Mouse (Mus musculus): ENCODE measurements around the gene Nacad. TPM values are rescaled to one million over a fixed set of nuclear protein-coding genes. Genes with fewer than 3 reads are reported as not detected.

Gene Nacad
- polyA plus RNA-seq, 1 experiment from 2014 or later, result 4.8 TPM

DNA sequence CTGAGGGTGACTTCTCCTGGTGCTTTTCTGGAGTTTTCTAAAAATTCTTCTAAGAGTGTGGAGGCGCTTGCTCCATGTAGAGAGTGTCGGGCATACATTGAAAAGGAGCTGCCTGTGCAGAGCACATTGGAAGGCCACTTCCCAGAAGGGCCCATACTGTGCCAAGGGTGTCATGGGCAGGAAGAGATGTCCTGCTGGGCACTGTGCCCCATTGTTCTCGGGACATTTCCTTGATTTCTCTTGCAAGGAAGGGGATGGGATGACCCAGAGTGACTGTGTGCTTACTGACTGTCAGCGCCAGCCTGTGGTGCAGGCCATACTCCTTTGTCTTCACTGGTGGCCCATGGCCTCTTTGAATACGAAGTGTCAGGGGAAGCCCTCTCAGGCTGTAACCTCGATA lies 33.2 kb upstream of the Nacad start:
- WGBS, result 72% methylated on average over 6 of the region's 6 CpGs
- ATAC-seq, result no peak
- no peak overlapping the region for H3K9ac ChIP-seq (ENCODE audit: low read depth, low read length)
- no peaks in the 10 kb centered on the region for H3K27me3 ChIP-seq (replicated peaks; ENCODE audit: control insufficient read depth, insufficient read depth, low read length)
- no peaks in the 10 kb centered on the region for H3K4me1 ChIP-seq (replicated peaks; ENCODE audit: control insufficient read depth, insufficient read depth, low read length)
- TF ChIP-seq CTCF (IDR thresholded peaks at IDR 0.05; ENCODE audit: low read depth), result no peak
- no peaks in the 10 kb centered on the region for H3K36me3 ChIP-seq (ENCODE audit: control insufficient read depth, insufficient read depth)
- no peak overlapping the region for H3K4me2 ChIP-seq (replicated peaks; ENCODE audit: low read depth)
- H3K4me3 ChIP-seq (ENCODE audit: low read depth, low read length), result no peak overlapping the region
- no peaks in the 10 kb centered on the region for H3K9me3 ChIP-seq (ENCODE audit: control insufficient read depth)
- no peak overlapping the region for H3K27ac ChIP-seq (ENCODE audit: low read depth, low read length)

DNA sequence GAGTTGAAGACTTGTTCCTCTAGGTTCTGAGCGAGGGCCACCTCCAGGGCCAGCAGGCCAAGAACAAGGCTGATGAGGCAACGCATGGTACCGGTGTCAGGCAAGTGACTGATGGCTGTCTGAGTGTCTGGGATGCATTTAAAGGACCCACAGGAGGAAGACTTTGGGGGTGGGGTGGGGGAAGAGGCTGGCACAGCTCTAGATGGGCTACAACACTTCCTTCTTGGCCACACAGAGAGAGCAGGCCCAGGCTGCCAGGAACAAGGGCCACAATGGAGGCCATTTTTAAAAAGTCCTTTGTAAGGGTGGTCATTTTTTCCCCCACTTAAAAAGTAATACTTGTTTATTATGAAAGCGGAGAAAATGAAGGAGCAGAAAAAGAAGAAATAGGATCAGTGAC lies 32.7 kb upstream of the Nacad start, which contains the start of gene Wap:
Gene Wap (minus strand): TSS at position 101 of the 400 bp plus-strand sequence.
- 90% methylated on average over 4 of the region's 4 CpGs for WGBS
- Histone ChIP-seq H3K27ac (ENCODE audit: low read depth, low read length) (no peak within 1 kb of the TSS), H3K36me3 (ENCODE audit: control insufficient read depth, insufficient read depth) (no peaks in the 10 kb centered on the region), H3K27me3 (replicated peaks; ENCODE audit: control insufficient read depth, insufficient read depth, low read length) (no peaks in the 10 kb centered on the region), H3K4me1 (replicated peaks; ENCODE audit: control insufficient read depth, insufficient read depth, low read length) (no peaks in the 10 kb centered on the region), H3K9ac (ENCODE audit: low read depth, low read length) (no peak within 1 kb of the TSS), H3K4me2 (replicated peaks; ENCODE audit: low read depth) (no peak within 1 kb of the TSS), H3K4me3 (ENCODE audit: low read depth, low read length) (no peak within 1 kb of the TSS), H3K9me3 (ENCODE audit: control insufficient read depth) (no peaks in the 10 kb centered on the region)
- no peak for TF ChIP-seq CTCF (IDR thresholded peaks at IDR 0.05; ENCODE audit: low read depth)
- ATAC-seq, result no peak

DNA sequence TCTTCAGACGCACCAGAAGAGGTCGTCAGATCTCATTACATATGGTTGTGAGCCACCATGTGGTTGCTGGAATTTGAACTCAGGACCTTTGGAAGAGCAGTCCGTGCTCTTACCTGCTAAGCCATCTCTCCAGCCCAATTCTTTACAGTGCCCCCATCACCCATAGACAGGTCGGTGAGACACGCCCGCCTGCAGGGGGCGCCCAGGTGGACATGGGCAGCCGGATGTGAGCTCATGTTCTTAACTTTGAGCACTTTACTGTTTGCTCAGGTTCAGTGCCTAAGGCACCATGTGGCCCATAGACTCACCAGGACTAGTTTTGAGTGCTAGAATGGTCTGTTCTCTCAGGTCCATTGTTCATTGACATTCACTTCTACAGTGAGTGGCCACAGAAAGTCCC lies 30.3 kb upstream of the Nacad start:
- WGBS, result 68% methylated on average over 8 of the region's 8 CpGs
- no peaks in the 10 kb centered on the region for H3K9me3 ChIP-seq (ENCODE audit: control insufficient read depth)
- no peaks in the 10 kb centered on the region for H3K36me3 ChIP-seq (ENCODE audit: control insufficient read depth, insufficient read depth)
- H3K4me2 ChIP-seq (replicated peaks; ENCODE audit: low read depth), result no peak overlapping the region
- H3K27ac ChIP-seq (ENCODE audit: low read depth, low read length), result no peak overlapping the region
- no peak for TF ChIP-seq CTCF (IDR thresholded peaks at IDR 0.05; ENCODE audit: low read depth)
- H3K27me3 ChIP-seq (replicated peaks; ENCODE audit: control insufficient read depth, insufficient read depth, low read length), result no peaks in the 10 kb centered on the region
- no peak overlapping the region for H3K4me3 ChIP-seq (ENCODE audit: low read depth, low read length)
- no peak overlapping the region for H3K9ac ChIP-seq (ENCODE audit: low read depth, low read length)
- ATAC-seq, result no peak
- no peaks in the 10 kb centered on the region for H3K4me1 ChIP-seq (replicated peaks; ENCODE audit: control insufficient read depth, insufficient read depth, low read length)

DNA sequence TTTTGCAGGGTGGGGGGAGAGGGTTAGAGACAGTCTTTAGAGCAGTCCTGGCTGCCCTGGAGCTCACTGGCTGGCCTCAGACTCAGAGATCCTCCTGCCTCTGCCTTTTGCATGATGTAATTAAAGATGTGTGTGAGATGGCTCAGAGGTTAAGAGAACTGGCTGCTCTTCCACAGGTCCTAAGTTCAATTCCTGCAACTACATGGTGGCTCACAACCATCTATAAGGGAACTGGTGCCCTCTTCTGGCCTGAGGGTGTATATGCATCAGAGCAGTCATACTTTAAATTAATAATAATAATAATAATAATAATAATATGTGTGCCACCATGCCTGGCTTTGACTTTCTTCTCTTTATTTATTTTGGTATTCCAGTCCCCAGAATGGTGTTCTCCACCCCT lies 23.8 kb upstream of the Nacad start:
- H3K4me1 ChIP-seq (replicated peaks; ENCODE audit: control insufficient read depth, insufficient read depth, low read length), result no peaks in the 10 kb centered on the region
- no peak overlapping the region for H3K27ac ChIP-seq (ENCODE audit: low read depth, low read length)
- TF ChIP-seq CTCF (IDR thresholded peaks at IDR 0.05; ENCODE audit: low read depth), result peak; percentile 60
- no peak overlapping the region for H3K4me2 ChIP-seq (replicated peaks; ENCODE audit: low read depth)
- no peak overlapping the region for H3K9ac ChIP-seq (ENCODE audit: low read depth, low read length)
- ATAC-seq, result no peak
- H3K9me3 ChIP-seq (ENCODE audit: control insufficient read depth), result no peaks in the 10 kb centered on the region
- H3K27me3 ChIP-seq (replicated peaks; ENCODE audit: control insufficient read depth, insufficient read depth, low read length), result no peaks in the 10 kb centered on the region
- H3K4me3 ChIP-seq (ENCODE audit: low read depth, low read length), result no peak overlapping the region
- 0 out of 2 replicates have a peak, but pooled peaks cover 1% of the 10 kb centered on the region for H3K36me3 ChIP-seq (ENCODE audit: control insufficient read depth, insufficient read depth)

DNA sequence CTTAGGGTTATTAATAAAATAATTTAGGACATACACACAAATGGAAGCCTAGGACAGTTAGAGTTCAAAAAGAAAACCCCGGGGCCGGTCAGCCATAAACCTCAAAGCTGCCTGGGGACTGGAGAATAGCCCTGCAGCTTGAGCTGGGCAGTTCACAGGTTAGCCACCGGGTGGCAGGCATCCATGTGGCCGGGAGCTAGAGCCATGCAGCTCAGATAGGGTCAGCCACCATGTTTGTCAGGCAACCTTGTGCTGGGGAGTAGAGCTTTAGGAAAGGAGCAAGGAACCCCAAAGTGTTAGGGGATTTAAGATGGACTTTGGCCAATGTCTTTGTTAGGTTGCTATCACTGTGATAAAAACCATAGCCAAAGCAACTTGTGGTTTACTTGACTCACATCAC lies 22.7 kb upstream of the Nacad start:
- Histone ChIP-seq H3K4me1 (replicated peaks; ENCODE audit: control insufficient read depth, insufficient read depth, low read length) (no peaks in the 10 kb centered on the region), H3K36me3 (ENCODE audit: control insufficient read depth, insufficient read depth) (peaks cover 12% of the 10 kb centered on the region; the same call in 1 of the 2 replicates), H3K4me2 (replicated peaks; ENCODE audit: low read depth) (no peak overlapping the region), H3K9me3 (ENCODE audit: control insufficient read depth) (no peaks in the 10 kb centered on the region), H3K27ac (ENCODE audit: low read depth, low read length) (no peak overlapping the region), H3K9ac (ENCODE audit: low read depth, low read length) (no peak overlapping the region), H3K27me3 (replicated peaks; ENCODE audit: control insufficient read depth, insufficient read depth, low read length) (no peaks in the 10 kb centered on the region), H3K4me3 (ENCODE audit: low read depth, low read length) (no peak overlapping the region)
- WGBS, result 23% methylated on average over 4 of the region's 4 CpGs
- 0 out of 2 replicates have a peak, but pooled peaks have one; percentile 23 for ATAC-seq
- TF ChIP-seq CTCF (IDR thresholded peaks at IDR 0.05; ENCODE audit: low read depth), result peak; percentile 81

DNA sequence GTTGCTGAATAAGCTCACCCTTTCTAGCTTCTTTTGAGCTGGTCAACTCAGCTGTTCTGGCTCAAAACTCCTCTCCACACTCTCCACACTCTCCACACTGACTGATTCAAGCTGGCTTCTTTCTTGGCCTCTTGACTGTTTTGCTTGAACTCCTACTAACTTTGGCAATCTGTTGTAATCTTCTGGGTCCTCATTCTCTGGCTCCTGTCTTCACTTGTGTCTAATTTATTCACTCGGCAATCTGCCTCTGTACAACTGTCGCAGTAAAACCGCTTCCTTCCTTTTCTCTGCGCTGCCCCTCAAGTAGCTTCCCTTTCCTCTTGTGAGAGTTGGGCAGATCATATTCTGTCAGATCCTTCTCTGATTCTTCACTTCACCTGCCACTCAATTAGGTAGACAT lies 21.9 kb upstream of the Nacad start:
- ATAC-seq, result no peak
- 86% methylated on average over 4 of the region's 4 CpGs for WGBS
- no peaks in the 10 kb centered on the region for H3K9me3 ChIP-seq (ENCODE audit: control insufficient read depth)
- no peaks in the 10 kb centered on the region for H3K4me1 ChIP-seq (replicated peaks; ENCODE audit: control insufficient read depth, insufficient read depth, low read length)
- H3K4me3 ChIP-seq (ENCODE audit: low read depth, low read length), result no peak overlapping the region
- H3K27me3 ChIP-seq (replicated peaks; ENCODE audit: control insufficient read depth, insufficient read depth, low read length), result no peaks in the 10 kb centered on the region
- TF ChIP-seq CTCF (IDR thresholded peaks at IDR 0.05; ENCODE audit: low read depth), result no peak
- H3K36me3 ChIP-seq (ENCODE audit: control insufficient read depth, insufficient read depth), result peaks cover 17% of the 10 kb centered on the region; the same call in 1 of the 2 replicates
- H3K4me2 ChIP-seq (replicated peaks; ENCODE audit: low read depth), result no peak overlapping the region
- H3K9ac ChIP-seq (ENCODE audit: low read depth, low read length), result no peak overlapping the region
- H3K27ac ChIP-seq (ENCODE audit: low read depth, low read length), result no peak overlapping the region

DNA sequence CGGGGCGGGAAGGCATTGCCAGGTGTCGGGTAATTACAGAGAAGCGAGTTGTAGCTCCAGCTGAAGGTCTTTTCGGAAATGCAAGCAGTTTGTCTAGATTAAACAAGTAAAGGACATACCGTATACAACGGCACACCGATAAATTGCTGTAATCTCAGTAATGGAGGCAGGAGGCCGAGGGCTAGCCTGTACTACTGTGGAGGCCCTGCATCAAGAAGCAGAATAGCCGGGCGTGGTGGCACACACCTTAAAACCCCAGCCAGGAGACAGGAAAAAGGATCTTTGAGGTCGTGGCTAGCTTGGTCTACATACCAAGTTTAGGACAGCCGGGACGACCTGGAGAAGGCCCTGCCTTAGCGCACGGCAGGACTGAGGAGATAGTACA lies 20.5 kb upstream of the Nacad start:
- no peaks in the 10 kb centered on the region for H3K4me1 ChIP-seq (replicated peaks; ENCODE audit: control insufficient read depth, insufficient read depth, low read length)
- H3K27ac ChIP-seq (ENCODE audit: low read depth, low read length), result peak overlapping the region; percentile 94
- peaks cover 29% of the 10 kb centered on the region for H3K36me3 ChIP-seq (ENCODE audit: control insufficient read depth, insufficient read depth)
- peak overlapping the region; percentile 82 for H3K4me2 ChIP-seq (replicated peaks; ENCODE audit: low read depth)
- no peak for TF ChIP-seq CTCF (IDR thresholded peaks at IDR 0.05; ENCODE audit: low read depth)
- no peaks in the 10 kb centered on the region for H3K27me3 ChIP-seq (replicated peaks; ENCODE audit: control insufficient read depth, insufficient read depth, low read length)
- WGBS, result 12% methylated on average over 16 of the region's 16 CpGs
- peak; percentile 20 for ATAC-seq
- H3K9ac ChIP-seq (ENCODE audit: low read depth, low read length), result peak overlapping the region; percentile 85
- peak overlapping the region; percentile 86 for H3K4me3 ChIP-seq (ENCODE audit: low read depth, low read length)
- no peaks in the 10 kb centered on the region for H3K9me3 ChIP-seq (ENCODE audit: control insufficient read depth)

All from intestine, postnatal 0 days (tissue).